Mouse (Mus musculus) embryonic facial prominence, embryonic 11.5 days (tissue): Measurements from ENCODE around the gene Scnm1. TPM values are rescaled to one million over a fixed set of nuclear protein-coding genes. Genes with fewer than 3 reads are reported as not detected.

Source experiments
- ATAC-seq: fragments of 200-750 bp; cut with Nextera tagmentation; replicated peaks from 2 replicates; pipeline ENCODE4 v1.8.0; 2017; ENCODE audit warnings: low read depth; ENCODE audit not compliant: insufficient number of reproducible peaks, low FRiP score, low TSS enrichment
- DNase-seq: peaks from one replicate; pipeline ENCODE4 v3.0.0-alpha.2; 2015; ENCODE audit warnings: low spot score
- H3K27ac ChIP-seq: fragments of 300-500 bp; sonication (generic); replicated peaks from 2 replicates; pipeline ENCODE4 v1.5.1; 2014; ENCODE audit warnings: mild to moderate bottlenecking, low read depth, low read length, control low read depth
- H3K27me3 ChIP-seq: fragments of 300-500 bp; sonication (generic); 2 replicates; pipeline ENCODE4 v1.6.1; 2014; ENCODE audit warnings: mild to moderate bottlenecking, low read length, moderate library complexity, mixed read lengths; ENCODE audit not compliant: control insufficient read depth, insufficient read depth
- H3K36me3 ChIP-seq: fragments of 300-500 bp; sonication (generic); replicated peaks from 2 replicates; pipeline ENCODE4 v1.6.1; 2014; ENCODE audit warnings: low read depth, mild to moderate bottlenecking, low read length, moderate library complexity, mixed read lengths; ENCODE audit not compliant: control insufficient read depth, insufficient read depth
- H3K4me1 ChIP-seq: fragments of 300-500 bp; sonication (generic); 2 replicates; pipeline ENCODE4 v1.6.1; 2014; ENCODE audit warnings: low read length, mixed read lengths; ENCODE audit not compliant: control insufficient read depth, insufficient read depth
- H3K4me2 ChIP-seq: fragments of 300-500 bp; sonication (generic); 2 replicates; pipeline ENCODE4 v1.6.1; 2014; ENCODE audit warnings: low read depth, mild to moderate bottlenecking, control low read depth, low read length, moderate library complexity
- H3K4me3 ChIP-seq: fragments of 300-500 bp; sonication (generic); 2 replicates; pipeline ENCODE4 v1.5.1; 2014; ENCODE audit warnings: low read depth, low read length, control low read depth
- H3K9ac ChIP-seq: fragments of 300-500 bp; sonication (generic); replicated peaks from 2 replicates; pipeline ENCODE4 v1.6.1; 2014; ENCODE audit warnings: mild to moderate bottlenecking, control low read depth, low read length
- H3K9me3 ChIP-seq: fragments of 300-500 bp; sonication (generic); replicated peaks from 2 replicates; pipeline ENCODE4 v1.6.1; 2016; ENCODE audit warnings: mild to moderate bottlenecking, low read length, inconsistent platforms, mixed read lengths; ENCODE audit not compliant: control insufficient read depth
- WGBS: fragments of 180-500 bp; shearing (Covaris S2); extraction: QIAGEN DNeasy Blood & Tissue Kit; methylation state at CpG from one replicate; pipeline ENCODE4 v1.1.7; 2014; 5-methylcytosine and 5-hydroxymethylcytosine counted together
- polyA plus RNA-seq: library from polyadenylated mRNA; unstranded; fragments of >200 nt; fragmentation: Nextera tagmentation; extraction: Ambion mirVana; gene quantifications from 2 replicates; pipeline ENCODE4 v1.2.1, GENCODE M21; 2014

Gene Scnm1
- polyA plus RNA-seq, 1 experiment from 2014 or later = 71.8 TPM

- Histone ChIP-seq H3K27ac (no peak within 1 kb of the TSS), H3K36me3 (no peaks in the 10 kb centered on the region; the same call in 1 of the 2 replicates), H3K4me2 (no peak within 1 kb of the TSS), H3K9ac (no peak within 1 kb of the TSS), H3K4me1 (no peaks in the 10 kb centered on the region), H3K4me3 (no peak within 1 kb of the TSS), H3K27me3 (no peaks in the 10 kb centered on the region), H3K9me3 (no peaks in the 10 kb centered on the region)
- WGBS = 86% methylated on average over 10 of the region's 10 CpGs
- DNase-seq (no peak), ATAC-seq (no peak)
Observed at GRCm38 (mm10) chr3:95141952-95142616, 8.3 kb upstream of the Scnm1 start, which contains the start of gene Tnfaip8l2. Tnfaip8l2 (minus strand) TSS chr3:95142360.

DNA sequence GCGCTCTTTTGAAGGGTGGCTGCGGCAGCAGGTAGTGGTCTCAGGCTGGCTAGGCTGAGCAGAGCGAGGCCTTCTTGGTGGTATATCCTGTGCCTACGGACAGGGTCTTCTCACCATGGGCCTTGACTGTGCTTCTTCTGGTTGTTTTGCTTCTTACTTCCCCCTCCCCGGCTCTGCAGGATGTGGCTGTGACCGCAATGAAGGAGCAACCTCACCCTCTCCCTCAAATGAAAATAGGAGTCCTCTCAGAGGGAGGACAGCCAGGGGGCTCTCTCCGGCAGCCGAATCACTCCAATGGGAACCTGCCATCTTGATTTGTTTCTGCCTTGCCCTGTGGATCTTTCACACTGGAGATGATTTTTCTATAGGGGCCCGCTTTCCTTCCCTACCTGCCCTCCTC lies 7.7 kb upstream of the Scnm1 start:
- H3K9ac ChIP-seq = no peak overlapping the region
- no peak overlapping the region for H3K4me2 ChIP-seq
- no peaks in the 10 kb centered on the region for H3K27me3 ChIP-seq
- 91% methylated on average over 9 of the region's 9 CpGs for WGBS
- no peak overlapping the region for H3K27ac ChIP-seq
- no peak overlapping the region for H3K4me3 ChIP-seq
- ATAC-seq (no peak), DNase-seq (no peak)
- no peaks in the 10 kb centered on the region for H3K9me3 ChIP-seq
- no peaks in the 10 kb centered on the region for H3K4me1 ChIP-seq
- no peaks in the 10 kb centered on the region; the same call in 1 of the 2 replicates for H3K36me3 ChIP-seq

GRCm38 (mm10) chr3:95140795-95141194 lies 7.0 kb upstream of the Scnm1 start:
- Histone ChIP-seq H3K27me3 (no peaks in the 10 kb centered on the region), H3K4me2 (no peak overlapping the region), H3K27ac (no peak overlapping the region), H3K4me1 (no peaks in the 10 kb centered on the region), H3K36me3 (no peaks in the 10 kb centered on the region; the same call in 1 of the 2 replicates), H3K9me3 (no peaks in the 10 kb centered on the region), H3K4me3 (no peak overlapping the region), H3K9ac (no peak overlapping the region)
- DNase-seq (no peak), ATAC-seq (no peak)
- WGBS = 96% methylated on average over 6 of the region's 6 CpGs

- no peak overlapping the region for H3K9ac ChIP-seq
- no peak for ATAC-seq
- no peak overlapping the region; the same call in 1 of the 2 replicates for H3K4me2 ChIP-seq
- 59% methylated on average over 18 of the region's 18 CpGs for WGBS
- no peak overlapping the region for H3K27ac ChIP-seq
- H3K4me3 ChIP-seq = no peak overlapping the region
- H3K4me1 ChIP-seq = no peaks in the 10 kb centered on the region; the same call in 1 of the 2 replicates
- no peaks in the 10 kb centered on the region for H3K27me3 ChIP-seq
- no peaks in the 10 kb centered on the region for H3K9me3 ChIP-seq
- no peak for DNase-seq
- no peaks in the 10 kb centered on the region; the same call in 1 of the 2 replicates for H3K36me3 ChIP-seq
Observed at GRCm38 (mm10) chr3:95140289-95140595, 6.4 kb upstream of the Scnm1 start.

DNA sequence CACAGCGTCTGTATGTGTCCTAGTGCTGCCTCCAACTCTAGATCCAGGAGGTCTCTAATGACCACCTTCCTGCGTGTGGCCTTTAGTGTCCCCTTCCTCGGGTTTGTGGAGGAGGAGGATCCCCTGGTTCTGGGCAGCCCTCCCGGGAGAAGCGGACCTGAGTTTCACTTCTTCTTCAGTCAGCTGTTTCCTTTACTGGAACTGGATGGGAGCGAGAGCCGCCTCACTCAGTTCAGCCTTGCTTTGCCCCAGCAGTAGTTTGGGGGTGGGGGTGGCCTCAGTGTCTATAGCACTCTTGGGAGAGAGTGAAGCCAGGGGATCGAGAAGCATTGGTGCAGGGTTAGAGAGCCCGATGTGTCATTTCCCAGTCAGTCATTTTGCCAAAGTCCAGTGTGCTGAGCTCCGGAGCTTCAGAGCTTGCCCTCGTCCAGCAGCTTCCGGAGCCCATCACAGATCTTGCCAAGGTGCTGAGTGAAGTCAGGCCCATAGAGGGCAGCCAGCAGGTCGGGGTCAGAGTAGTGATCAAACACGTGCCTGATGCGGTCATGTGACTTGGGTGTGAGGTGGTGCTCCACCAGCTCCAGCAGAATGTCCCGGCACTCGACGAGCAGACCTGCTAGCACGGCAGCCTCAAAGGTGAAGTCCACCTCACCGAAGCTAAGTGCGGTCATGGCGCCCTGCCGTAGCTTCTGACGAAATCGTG lies 5.9 kb upstream of the Scnm1 start:
- DNase-seq (no peak), ATAC-seq (no peak)
- 74% methylated on average over 25 of the region's 25 CpGs for WGBS
- Histone ChIP-seq H3K9me3 (no peaks in the 10 kb centered on the region), H3K27ac (no peak overlapping the region), H3K27me3 (no peaks in the 10 kb centered on the region), H3K4me2 (no peak overlapping the region; the same call in 1 of the 2 replicates), H3K4me1 (peaks cover 3% of the 10 kb centered on the region; the same call in 1 of the 2 replicates), H3K4me3 (no peak overlapping the region), H3K36me3 (no peaks in the 10 kb centered on the region; the same call in 1 of the 2 replicates), H3K9ac (no peak overlapping the region)

- Histone ChIP-seq H3K4me3 (no peak overlapping the region), H3K9me3 (no peaks in the 10 kb centered on the region), H3K27me3 (no peaks in the 10 kb centered on the region), H3K4me1 (peaks cover 3% of the 10 kb centered on the region; the same call in 1 of the 2 replicates), H3K4me2 (no peak overlapping the region; the same call in 1 of the 2 replicates), H3K27ac (no peak overlapping the region), H3K9ac (no peak overlapping the region), H3K36me3 (no peaks in the 10 kb centered on the region; the same call in 1 of the 2 replicates)
- ATAC-seq = no peak
- WGBS = 92% methylated on average over 3 of the region's 3 CpGs
- no peak for DNase-seq
Observed at GRCm38 (mm10) chr3:95136336-95136735, 2.5 kb upstream of the Scnm1 start.

DNA sequence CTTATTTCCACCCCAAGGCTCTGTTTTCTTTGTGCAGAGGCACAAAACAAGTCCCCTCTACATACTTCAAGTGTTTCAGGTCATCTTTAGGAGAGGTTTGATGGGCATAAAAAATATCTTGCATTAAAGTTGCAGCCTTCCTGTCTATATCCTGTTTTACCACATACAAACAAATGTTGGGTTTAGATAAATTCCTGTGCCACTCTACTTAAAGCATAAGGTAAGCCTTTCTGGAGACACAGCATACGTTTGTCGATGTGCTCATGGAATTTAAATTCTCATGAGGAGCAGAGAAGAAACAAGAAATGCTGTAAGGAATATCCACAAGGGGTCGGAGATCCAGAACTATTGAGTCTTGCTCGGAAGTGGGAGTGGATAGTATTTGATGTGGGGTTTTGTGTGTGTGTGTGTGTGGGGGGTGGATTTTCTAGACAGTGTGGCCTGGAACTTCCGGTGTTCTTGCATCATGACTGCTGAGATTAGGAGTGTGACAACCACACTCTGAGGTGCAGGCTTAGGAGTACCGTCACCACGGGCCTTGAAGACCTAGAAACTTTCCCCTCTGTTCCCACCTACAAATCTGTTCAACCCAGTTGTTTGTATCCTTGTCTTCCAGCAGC lies 1.7 kb upstream of the Scnm1 start:
- 0 out of 2 replicates have a peak overlapping the region, but pooled peaks have one; percentile 39 for H3K4me2 ChIP-seq
- no peak overlapping the region for H3K27ac ChIP-seq
- H3K36me3 ChIP-seq = no peaks in the 10 kb centered on the region; the same call in 1 of the 2 replicates
- peaks cover 3% of the 10 kb centered on the region; the same call in 1 of the 2 replicates for H3K4me1 ChIP-seq
- H3K9ac ChIP-seq = no peak overlapping the region
- H3K27me3 ChIP-seq = no peaks in the 10 kb centered on the region
- ATAC-seq (no peak), DNase-seq (no peak)
- H3K4me3 ChIP-seq = no peak overlapping the region
- 90% methylated on average over 7 of the region's 7 CpGs for WGBS
- no peaks in the 10 kb centered on the region for H3K9me3 ChIP-seq
